Mouse (Mus musculus) frontal cortex, postnatal 14 days (tissue): Measurements from ENCODE around the gene Lrrc45.

Experiments used
- DNase-seq, 2 experiments: peaks; one replicate each; pipeline ENCODE4 v3.0.0; 2022; ENCODE audit warnings: low spot score in 2 of 2

The Lrrc45 gene

GRCm38 (mm10) chr11:120703696-120704454, 9.8 kb upstream of the Lrrc45 start:
- DNase-seq: no peak

DNA sequence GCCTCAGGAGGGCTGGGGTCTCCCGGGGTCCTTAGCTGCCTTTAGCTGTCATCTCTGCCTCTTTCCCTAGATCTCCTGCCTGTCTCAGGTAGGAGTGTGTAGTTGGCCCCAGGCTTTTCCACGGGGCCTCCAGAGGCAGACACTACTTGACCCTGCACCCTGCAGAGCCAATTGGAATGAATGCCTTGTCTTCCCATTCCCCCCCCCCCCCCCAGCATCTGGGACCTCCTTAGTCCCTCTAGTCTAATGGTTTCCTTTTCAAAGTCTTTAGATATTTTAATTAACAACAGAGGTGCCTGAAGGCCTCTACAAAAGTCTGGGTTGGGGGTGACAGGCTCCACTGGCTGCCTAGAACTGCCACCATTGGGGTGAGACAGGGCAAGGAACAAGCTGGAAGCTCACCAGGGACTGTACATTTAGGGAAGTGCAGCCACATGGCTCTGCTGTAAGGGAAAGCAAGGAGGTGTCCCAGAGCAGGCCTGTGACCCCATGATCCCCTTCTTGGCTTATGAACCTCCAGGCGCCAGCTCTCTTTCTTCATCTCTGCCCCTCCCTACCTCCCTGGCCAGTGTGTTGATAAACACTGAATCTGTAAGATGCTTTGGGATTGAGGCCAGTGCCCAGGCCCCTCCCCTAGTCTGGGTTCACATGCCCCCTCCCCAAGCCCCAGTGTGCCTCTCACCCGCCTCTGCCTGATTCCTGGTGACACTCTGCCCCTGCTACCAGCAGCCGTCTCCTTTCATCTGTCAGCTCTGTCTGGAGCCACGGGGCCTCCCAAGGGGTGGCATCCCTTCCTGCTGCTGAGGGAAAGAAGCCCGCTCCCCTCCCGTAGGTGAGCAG, 9.0 kb upstream of the Lrrc45 start:
- no peak for DNase-seq

DNA sequence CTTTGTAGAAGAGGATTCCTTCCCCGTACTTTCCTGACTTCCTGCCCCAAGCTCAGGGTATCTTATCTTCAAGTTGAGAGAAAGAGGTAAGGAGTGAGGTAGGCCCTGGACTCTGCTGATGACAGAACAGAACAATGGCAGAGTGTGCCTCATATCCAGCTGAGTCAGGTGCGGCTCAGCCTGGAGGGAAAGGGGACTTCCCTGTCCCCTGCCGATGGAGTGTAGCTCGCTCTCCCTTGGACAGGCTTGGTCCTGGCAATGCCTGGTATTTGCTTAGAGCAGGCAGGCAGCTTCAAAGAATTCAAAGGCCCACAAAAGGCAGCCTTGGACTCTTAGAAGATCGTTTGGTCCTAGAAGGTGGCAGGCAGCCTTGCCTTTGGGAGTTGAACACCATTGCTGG, 7.6 kb upstream of the Lrrc45 start:
- no peak for DNase-seq

GRCm38 (mm10) chr11:120707225-120707624, 6.5 kb upstream of the Lrrc45 start:
- DNase-seq: no peak

- DNase-seq: no peak
These were observed 5.8 kb upstream of the Lrrc45 start for GRCm38 (mm10) chr11:120707969-120708368.

DNA sequence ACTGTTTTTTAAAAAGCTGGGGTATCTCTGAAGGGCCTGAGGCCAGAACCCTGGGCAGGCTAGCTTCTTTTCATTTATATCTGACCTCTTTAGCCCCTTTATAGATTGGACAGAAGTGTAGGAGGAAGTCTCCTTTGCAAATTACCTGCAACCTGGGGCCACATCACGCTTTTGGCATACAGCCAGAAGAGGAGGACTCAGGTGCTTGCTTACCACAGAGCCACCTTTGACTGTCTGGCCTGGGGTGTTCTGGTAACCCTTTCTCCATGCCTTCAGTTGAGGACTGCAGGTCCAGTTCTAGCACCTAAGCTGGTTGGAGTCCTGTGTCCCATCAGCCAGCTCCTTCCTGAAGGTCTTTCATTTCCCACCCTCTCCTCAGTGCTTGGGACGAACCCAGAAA, 4.2 kb upstream of the Lrrc45 start:
- DNase-seq: no peak

- no peak for DNase-seq
These were observed 3.1 kb upstream of the Lrrc45 start for GRCm38 (mm10) chr11:120710672-120711071.

GRCm38 (mm10) chr11:120711980-120712604, 1.6 kb upstream of the Lrrc45 start:
- DNase-seq: no peak

GRCm38 (mm10) chr11:120712771-120713568, 755 bp upstream of the Lrrc45 start:
- no peak for DNase-seq

DNA sequence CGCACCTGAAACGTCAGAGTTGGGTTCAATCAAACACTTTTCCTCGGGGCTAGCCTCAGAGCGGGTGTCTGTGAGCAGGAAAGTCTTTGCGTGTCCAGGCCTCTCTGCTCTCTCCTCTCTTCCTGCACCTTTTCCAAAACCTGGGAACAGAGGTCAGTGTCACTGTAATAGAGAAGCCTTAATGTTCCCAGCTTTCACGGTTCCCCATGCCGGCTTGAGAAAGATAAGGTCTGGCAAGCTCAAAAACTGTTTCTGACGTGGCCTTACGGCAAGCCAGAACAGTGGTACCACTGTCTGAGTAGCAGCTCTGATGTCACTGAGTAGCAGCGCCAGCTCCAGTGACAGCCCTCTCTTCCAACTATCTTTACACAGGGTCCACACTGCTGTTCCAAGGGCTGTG, 821 bp downstream of the Lrrc45 start:
- no peak for DNase-seq

GRCm38 (mm10) chr11:120715131-120715530, 1.4 kb downstream of the Lrrc45 start:
- DNase-seq: no peak

DNA sequence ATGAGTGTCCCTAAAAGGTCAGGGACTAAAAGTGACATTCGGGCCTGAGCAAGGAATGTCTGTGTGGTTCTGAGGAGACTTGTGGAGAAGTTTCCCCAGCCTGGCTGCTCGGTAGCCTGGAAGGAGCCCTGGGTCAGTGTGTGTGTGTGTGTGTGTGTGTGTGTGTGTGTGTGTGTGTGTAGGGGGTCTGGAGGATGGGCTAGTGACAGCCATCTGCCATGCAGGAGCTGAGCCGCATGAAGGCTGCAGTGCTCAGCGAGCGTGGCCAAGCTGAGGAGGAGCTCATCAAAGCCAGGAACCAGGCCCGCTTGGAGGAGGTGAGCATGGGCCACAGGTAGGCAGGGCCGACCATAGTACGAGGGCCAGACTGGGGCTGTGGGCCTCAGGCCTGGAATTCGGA, 5.5 kb downstream of the Lrrc45 start:
- DNase-seq: no peak

DNA sequence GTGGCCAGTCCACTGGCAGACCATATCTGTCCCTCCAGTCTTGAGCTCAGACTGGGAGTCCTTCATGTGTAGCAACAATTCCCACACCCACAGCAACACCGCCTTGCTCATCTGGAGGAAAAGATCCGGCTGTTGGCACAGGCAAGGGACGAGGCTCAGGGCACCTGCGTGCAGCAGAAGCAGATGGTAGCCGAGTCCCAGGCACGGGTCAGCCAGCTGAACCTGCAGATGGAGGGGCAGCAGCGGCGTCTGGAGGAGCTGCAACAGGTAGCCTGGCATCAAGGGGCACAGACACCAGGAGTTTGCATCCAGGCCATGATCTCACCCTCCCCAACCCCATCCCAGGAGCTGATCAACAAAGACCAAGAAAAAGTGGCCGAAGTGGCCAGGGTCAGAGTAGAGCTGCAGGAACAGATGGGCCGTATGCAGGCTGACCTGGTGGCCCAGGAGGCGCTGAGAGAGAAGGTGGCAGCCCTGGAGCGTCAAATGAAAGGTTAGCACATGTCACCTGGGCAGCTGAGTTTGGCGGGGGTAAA, 6.2 kb downstream of the Lrrc45 start:
- DNase-seq: no peak

DNA sequence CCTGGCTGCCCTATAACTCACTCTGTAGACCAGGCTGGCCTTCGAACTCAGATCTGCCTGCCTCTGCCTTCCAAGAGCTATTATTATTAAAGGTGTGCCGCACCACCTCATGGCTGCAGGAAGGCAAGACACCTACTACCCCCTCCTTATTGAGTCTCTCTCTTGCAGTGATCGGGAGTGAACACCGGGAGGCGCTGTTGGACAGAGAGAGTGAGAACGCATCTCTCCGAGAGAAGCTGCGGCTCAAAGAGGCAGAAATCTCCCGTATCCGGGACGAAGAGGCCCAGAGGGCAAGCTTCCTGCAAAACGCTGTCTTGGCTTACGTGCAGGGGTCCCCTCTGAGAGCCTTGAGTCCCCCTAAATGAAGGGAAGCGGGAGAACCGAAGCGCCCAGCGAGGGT, 6.7 kb downstream of the Lrrc45 start:
- peak; percentile 78 to 89 for DNase-seq

GRCm38 (mm10) chr11:120721124-120722066, 7.7 kb downstream of the Lrrc45 start, which contains the start of gene Rac3:
Rac3 (plus strand) TSS chr11:120721470.
- DNase-seq: peak in 1 of 2 experiments; percentile 47

DNA sequence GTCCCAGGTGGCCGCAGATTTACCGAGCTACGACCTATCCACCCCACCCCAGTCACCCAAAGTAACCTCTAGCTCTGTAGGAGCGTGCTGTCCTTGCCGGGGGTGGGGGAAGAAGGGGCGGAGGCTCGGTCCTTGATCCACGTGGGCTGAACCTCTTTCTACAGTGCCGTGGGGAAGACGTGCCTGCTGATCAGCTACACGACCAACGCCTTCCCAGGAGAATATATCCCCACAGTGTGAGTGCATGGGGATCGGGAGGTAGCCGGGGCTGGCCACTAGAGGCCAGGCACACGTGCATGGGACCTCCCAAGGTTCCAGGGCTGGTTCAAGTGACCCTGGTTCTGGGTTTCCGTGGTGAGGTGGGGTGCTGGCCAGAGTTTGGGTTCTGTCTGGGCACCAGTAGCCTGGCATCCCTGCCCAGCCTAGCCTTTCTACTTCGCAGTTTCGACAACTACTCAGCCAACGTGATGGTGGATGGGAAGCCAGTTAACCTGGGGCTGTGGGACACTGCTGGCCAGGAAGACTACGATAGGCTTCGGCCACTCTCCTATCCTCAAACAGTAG, 8.4 kb downstream of the Lrrc45 start:
- no peak for DNase-seq

DNA sequence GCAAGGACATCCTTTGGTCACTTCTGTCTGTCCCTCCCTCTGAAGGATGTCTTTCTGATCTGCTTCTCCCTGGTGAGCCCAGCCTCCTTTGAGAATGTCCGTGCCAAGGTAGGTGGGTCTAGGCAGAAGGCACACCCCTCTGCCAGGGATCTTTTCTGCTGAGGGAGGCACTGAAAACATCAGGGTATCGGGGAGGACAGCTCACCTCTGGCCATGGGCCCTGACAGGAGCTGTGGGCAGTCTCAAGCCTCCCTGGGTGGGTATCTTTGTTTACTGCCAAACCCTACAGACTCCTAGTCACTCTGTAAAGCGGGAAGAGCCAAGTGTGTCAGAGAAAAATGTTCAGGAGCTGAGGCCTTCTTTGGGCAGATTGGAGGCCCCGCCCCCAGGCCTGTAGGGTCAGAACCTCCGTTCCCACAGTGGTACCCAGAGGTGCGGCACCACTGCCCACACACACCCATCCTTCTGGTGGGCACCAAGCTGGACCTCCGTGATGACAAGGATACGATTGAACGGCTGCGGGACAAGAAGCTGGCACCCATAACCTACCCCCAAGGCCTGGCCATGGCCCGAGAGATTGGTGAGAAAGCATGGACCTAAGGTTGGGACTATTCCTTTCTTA, 9.1 kb downstream of the Lrrc45 start:
- no peak for DNase-seq

- DNase-seq: no peak
These were observed 9.8 kb downstream of the Lrrc45 start for GRCm38 (mm10) chr11:120723509-120723908.
